25 mouse cellular contexts compared by ENCODE assay signal in genomic region chr6:136210442-136210841, GRCm38 (mm10). TPM values are rescaled to one million over a fixed set of nuclear protein-coding genes. Genes with fewer than 3 reads are reported as not detected.
"Had no signal": no experiment of that assay in that cellular context is flagged by ENCODE, and none has a peak within 500 bp of the region (broad histone marks: within the 10 kb centered on the region; RNA-seq: fewer than 3 reads in every experiment).

No protein-coding gene starts in this region.

- H3K9ac ChIP-seq: liver, embryonic 14.5 days; lung, embryonic 15.5 days; neural tube, embryonic 12.5 days had no signal

- H3K4me3 ChIP-seq: lung, embryonic 15.5 days; megakaryocyte, embryonic 14.5 days; myocyte; neural tube, embryonic 12.5 days had no signal

- H3K27me3 ChIP-seq: lung, embryonic 15.5 days; megakaryocyte, embryonic 14.5 days; neural tube, embryonic 12.5 days had no signal

- H3K4me2 ChIP-seq: lung, embryonic 15.5 days; midbrain, embryonic 11.5 days; neural tube, embryonic 12.5 days had no signal

- DNase-seq: lung, adult 2 months; lung, postnatal 14 days; lung, postnatal 36 days; midbrain, embryonic 14.5 days; retina, postnatal 1 day; right cerebral cortex, adult 18-20 months; right cerebral cortex, postnatal 25 days; right cerebral cortex, postnatal 4 days; spleen, adult 18-20 months; thymus, adult 18-20 months; thymus, postnatal 14 days; thymus, postnatal 36 days had no signal

- H3K4me1 ChIP-seq: lung, embryonic 15.5 days; megakaryocyte, embryonic 14.5 days; neural tube, embryonic 12.5 days had no signal

- H3K27ac ChIP-seq: liver, embryonic 14.5 days; lung, embryonic 15.5 days; macrophage; neural tube, embryonic 12.5 days had no signal

- H3K36me3 ChIP-seq: lung, embryonic 15.5 days; neural tube, embryonic 12.5 days had no signal

- ATAC-seq: lung, postnatal 0 days; midbrain, embryonic 16.5 days had no signal

- H3K9me3 ChIP-seq: lung, embryonic 15.5 days; neural tube, embryonic 12.5 days had no signal

RNA-seq across cellular contexts. Expression of gene Grin2b, which starts 37.1 kb away (rescaled TPM):
- total RNA-seq: megakaryocyte progenitor cell, adult 5-6 weeks had no signal
- polyA plus RNA-seq: liver, embryonic 16.5 days; macrophage; myocyte; small intestine, adult 2 months; thymus, postnatal 0 days had no signal
